ENCODE assay signal across 24 mouse cellular contexts in the genomic region with DNA sequence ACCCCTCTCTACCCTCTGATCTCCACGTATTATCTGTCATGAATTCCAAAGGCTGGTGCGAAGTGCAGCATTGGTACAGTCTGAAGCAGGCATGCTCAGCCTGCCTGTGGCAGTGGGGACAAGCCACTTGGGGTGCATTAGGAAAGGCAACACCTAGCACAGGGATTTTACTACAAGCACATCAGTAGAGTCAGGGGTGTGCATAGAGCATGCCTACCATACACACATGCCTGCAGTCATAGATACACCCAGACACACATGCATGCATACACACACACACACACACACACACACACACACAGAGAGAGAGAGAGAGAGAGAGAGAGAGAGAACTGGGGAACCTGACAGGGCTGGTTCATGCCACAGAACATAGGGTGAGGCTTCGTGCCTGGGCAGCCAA. TPM values are rescaled to one million over a fixed set of nuclear protein-coding genes. Genes with fewer than 3 reads are reported as not detected.
A peak's percentile ranks its signal among the peaks of the same experiment; 100 is the strongest.
DNase-seq lines count a peak whose midpoint lies in the region; ATAC-seq and TF ChIP-seq lines count a peak whose summit lies in the region.
"Had no signal": no experiment of that assay in that cellular context is flagged by ENCODE, and none has a peak within 500 bp of the region (broad histone marks: within the 10 kb centered on the region; RNA-seq: fewer than 3 reads in every experiment).

No protein-coding gene starts in this region.

- no peaks in the 10 kb centered on the region for H3K79me2 ChIP-seq in myocyte (ENCODE audit: control insufficient read depth, insufficient read depth)

- H3K4me2 ChIP-seq in heart, embryonic 16.5 days (ENCODE audit: low read depth, low read length): no peak overlapping the region
- no peak overlapping the region for H3K4me2 ChIP-seq in embryonic facial prominence, embryonic 15.5 days (replicated peaks)
- H3K4me2 ChIP-seq in myocyte (ENCODE audit: low read depth): no peak overlapping the region
- H3K4me2 ChIP-seq: hindbrain, embryonic 13.5 days; liver, embryonic 11.5 days; midbrain, embryonic 11.5 days had no signal

- H3K9ac ChIP-seq in heart, embryonic 16.5 days (ENCODE audit: low read length): peak overlapping the region; percentile 57
- no peak overlapping the region for H3K9ac ChIP-seq in embryonic facial prominence, embryonic 15.5 days
- H3K9ac ChIP-seq: hindbrain, embryonic 13.5 days; liver, postnatal 0 days had no signal

- peaks cover 42% of the 10 kb centered on the region for H3K36me3 ChIP-seq in heart, embryonic 10.5 days
- H3K36me3 ChIP-seq in heart, embryonic 16.5 days (ENCODE audit: control insufficient read depth, insufficient read depth): peaks cover 21% of the 10 kb centered on the region
- no peaks in the 10 kb centered on the region for H3K36me3 ChIP-seq in embryonic facial prominence, embryonic 15.5 days
- peaks cover 6% of the 10 kb centered on the region for H3K36me3 ChIP-seq in myocyte (ENCODE audit: control insufficient read depth, insufficient read depth)
- H3K36me3 ChIP-seq: forebrain, embryonic 10.5 days; hindbrain, embryonic 13.5 days had no signal

- intact Hi-C loops in heart, postnatal 25 days (cut with DNase I): loop anchor here (2.0 kb wide), 1 partner anchor 17 kb away; no protein-coding TSS in a partner anchor

- TF ChIP-seq POLR2A in myocyte (IDR thresholded peaks at IDR 0.05; ENCODE audit: insufficient read length, low read depth): peak; percentile 53

- DNase-seq in heart, embryonic 10.5 days (ENCODE audit: low spot score): no peak
- DNase-seq in heart, adult 18-20 months: no peak
- DNase-seq in heart, postnatal 25 days (ENCODE audit: low spot score): no peak
- DNase-seq in embryo, embryonic 10.5 days (ENCODE audit: low spot score): no peak
- no peak for DNase-seq in layer of hippocampus, adult 11-12 months (ENCODE audit: low spot score)
- DNase-seq: adrenal gland, postnatal 10 days; cerebellum, adult 2 months; cerebellum, postnatal 25 days; gastrocnemius, postnatal 14 days; heart, adult 11 months; liver, postnatal 0 days; lung, postnatal 10 days; thymus, postnatal 14 days had no signal

- H3K9me3 ChIP-seq in heart, embryonic 10.5 days: no peaks in the 10 kb centered on the region
- no peaks in the 10 kb centered on the region for H3K9me3 ChIP-seq in heart, embryonic 16.5 days (replicated peaks; ENCODE audit: control insufficient read depth, low read length)
- H3K9me3 ChIP-seq in embryonic facial prominence, embryonic 15.5 days (replicated peaks): no peaks in the 10 kb centered on the region
- H3K9me3 ChIP-seq: forebrain, embryonic 10.5 days; hindbrain, embryonic 13.5 days had no signal

- H3ac ChIP-seq in myocyte (ENCODE audit: control insufficient read depth, insufficient read length): no peak overlapping the region

- H3K4me3 ChIP-seq in heart, embryonic 10.5 days: no peak overlapping the region
- no peak overlapping the region for H3K4me3 ChIP-seq in heart, embryonic 16.5 days (ENCODE audit: low read length)
- H3K4me3 ChIP-seq in embryonic facial prominence, embryonic 15.5 days (replicated peaks): no peak overlapping the region
- H3K4me3 ChIP-seq in myocyte: no peak overlapping the region
- H3K4me3 ChIP-seq: forebrain, embryonic 10.5 days; hindbrain, embryonic 13.5 days had no signal

- peak overlapping the region; percentile 42 for H3K27ac ChIP-seq in heart, embryonic 10.5 days
- peak overlapping the region; percentile 89 for H3K27ac ChIP-seq in heart, embryonic 16.5 days (ENCODE audit: low read length)
- peak overlapping the region; percentile 68; the same call in 1 of the 2 replicates for H3K27ac ChIP-seq in embryonic facial prominence, embryonic 15.5 days (replicated peaks)
- H3K27ac ChIP-seq: forebrain, embryonic 10.5 days; hindbrain, embryonic 13.5 days had no signal

- peaks cover 77% of the 10 kb centered on the region for H3K4me1 ChIP-seq in heart, embryonic 10.5 days
- H3K4me1 ChIP-seq in heart, embryonic 16.5 days (ENCODE audit: control insufficient read depth, insufficient read depth, low read length): peaks cover 32% of the 10 kb centered on the region
- H3K4me1 ChIP-seq in embryonic facial prominence, embryonic 15.5 days: peaks cover 15% of the 10 kb centered on the region

- H3K27me3 ChIP-seq in heart, embryonic 10.5 days (ENCODE audit: insufficient read depth, poor library complexity, severe bottlenecking): peaks cover 12% of the 10 kb centered on the region
- no peaks in the 10 kb centered on the region for H3K27me3 ChIP-seq in heart, embryonic 16.5 days (ENCODE audit: control insufficient read depth, insufficient read depth, low read length)
- H3K27me3 ChIP-seq in embryonic facial prominence, embryonic 15.5 days: peaks cover 14% of the 10 kb centered on the region
- H3K27me3 ChIP-seq in myocyte (ENCODE audit: control insufficient read depth, insufficient read depth, insufficient read length): no peaks in the 10 kb centered on the region

- 46% methylated on average over 3 of the region's 3 CpGs for WGBS in heart, embryonic 10.5 days
- WGBS in heart, embryonic 16.5 days: 32% methylated on average over 3 of the region's 3 CpGs
- 60% methylated on average over 3 of the region's 3 CpGs for WGBS in embryonic facial prominence, embryonic 15.5 days

- no peak for ATAC-seq in heart, embryonic 16.5 days (replicated peaks; ENCODE audit: extremely low read depth, insufficient read depth, low FRiP score)
- ATAC-seq in embryonic facial prominence, embryonic 15.5 days (ENCODE audit: insufficient number of reproducible peaks, low FRiP score, low TSS enrichment, low read depth): no peak
- ATAC-seq: liver, postnatal 0 days had no signal

TF ChIP-seq in myocyte, 11 proteins besides CTCF, POLR2A, EP300 and RAD21:
- TF ChIP-seq POLR2AphosphoS2 (IDR thresholded peaks at IDR 0.05; ENCODE audit: insufficient read length, low read depth) (peak; percentile 97), TCF12 (IDR thresholded peaks at IDR 0.05; ENCODE audit: insufficient read depth, poor library complexity, severe bottlenecking) (no peak), TCF3 (IDR thresholded peaks at IDR 0.05; ENCODE audit: insufficient read length, low read depth) (no peak), MAX (IDR thresholded peaks at IDR 0.05; ENCODE audit: low read depth) (no peak)

RNA-seq across cellular contexts. Expression of a gene that starts 6.2 kb away (rescaled TPM):
- polyA plus RNA-seq in heart, embryonic 10.5 days (2016; fragmentation: Nextera tagmentation; extraction: Ambion mirVana): 3.3 and 6.8 TPM in 2 replicates
- 1 to 10 TPM; 5.9 to 8.3 TPM for total RNA-seq in heart, adult 18-20 months (2021)
- polyA plus RNA-seq in heart, embryonic 16.5 days (2015; fragmentation: Nextera tagmentation; extraction: Ambion mirVana): 5.9 TPM in 2 replicates
- 1 to 10 TPM; 5.6 to 6.0 TPM for total RNA-seq in heart, postnatal 25 days (2021)
- polyA plus RNA-seq in embryonic facial prominence, embryonic 15.5 days (2015; fragmentation: Nextera tagmentation; extraction: Ambion mirVana): 57.9 and 58.0 TPM in 2 replicates
- polyA plus RNA-seq in myocyte (2012; fragmentation: generic; extraction: Trizol): 0.46 TPM
- total RNA-seq: megakaryocyte progenitor cell, adult 5-6 weeks had no signal

RNA-seq across cellular contexts. Expression of a gene that starts 23.9 kb away (rescaled TPM):
- 2,168 and 3,634 TPM in 2 replicates for polyA plus RNA-seq in heart, embryonic 10.5 days (2016; fragmentation: Nextera tagmentation; extraction: Ambion mirVana)
- over 10,000 TPM in 1 of 2 experiments, 1,000 to 10,000 TPM in 1; 9,387 to 10,464 TPM for total RNA-seq in heart, adult 18-20 months (2021)
- polyA plus RNA-seq in heart, embryonic 16.5 days (2015; fragmentation: Nextera tagmentation; extraction: Ambion mirVana): 9,605 and 10,628 TPM in 2 replicates
- total RNA-seq in heart, postnatal 25 days (2021): 1,000 to 10,000 TPM; 8,717 to 8,772 TPM
- polyA plus RNA-seq in embryonic facial prominence, embryonic 15.5 days (2015; fragmentation: Nextera tagmentation; extraction: Ambion mirVana): 151 and 208 TPM in 2 replicates
- polyA plus RNA-seq in myocyte (2012; fragmentation: generic; extraction: Trizol): 2,000 TPM
- total RNA-seq: megakaryocyte progenitor cell, adult 5-6 weeks; neutrophil, adult 5-6 weeks had no signal

RNA-seq across cellular contexts. Expression of a gene that starts 33.0 kb away (rescaled TPM):
- 2,290 and 3,821 TPM in 2 replicates for polyA plus RNA-seq in heart, embryonic 10.5 days (2016; fragmentation: Nextera tagmentation; extraction: Ambion mirVana)
- total RNA-seq in heart, adult 18-20 months (2021): 1 to 10 TPM; 1.5 to 1.7 TPM
- 4,265 and 4,826 TPM in 2 replicates for polyA plus RNA-seq in heart, embryonic 16.5 days (2015; fragmentation: Nextera tagmentation; extraction: Ambion mirVana)
- 1 to 10 TPM; 2.0 to 2.3 TPM for total RNA-seq in heart, postnatal 25 days (2021)
- 297 and 410 TPM in 2 replicates for polyA plus RNA-seq in embryonic facial prominence, embryonic 15.5 days (2015; fragmentation: Nextera tagmentation; extraction: Ambion mirVana)
- 3,569 TPM for polyA plus RNA-seq in myocyte (2012; fragmentation: generic; extraction: Trizol)
- total RNA-seq: megakaryocyte progenitor cell, adult 5-6 weeks; midbrain, postnatal 0 days; neutrophil, adult 5-6 weeks had no signal
- polyA plus RNA-seq: forebrain, embryonic 16.5 days had no signal

RNA-seq across cellular contexts. Expression of a gene that starts 46.3 kb away (rescaled TPM):
- polyA plus RNA-seq in heart, embryonic 10.5 days (2016; fragmentation: Nextera tagmentation; extraction: Ambion mirVana): 63.2 and 65.3 TPM in 2 replicates
- total RNA-seq in heart, adult 18-20 months (2021): 10 to 100 TPM; 11.0 to 11.7 TPM
- polyA plus RNA-seq in heart, embryonic 16.5 days (2015; fragmentation: Nextera tagmentation; extraction: Ambion mirVana): 77.1 and 80.4 TPM in 2 replicates
- total RNA-seq in heart, postnatal 25 days (2021): 10 to 100 TPM; 12.9 to 14.6 TPM
- 113 and 119 TPM in 2 replicates for polyA plus RNA-seq in embryonic facial prominence, embryonic 15.5 days (2015; fragmentation: Nextera tagmentation; extraction: Ambion mirVana)
- polyA plus RNA-seq in myocyte (2012; fragmentation: generic; extraction: Trizol): 317 TPM
